Mouse (Mus musculus) neural tube, embryonic 14.5 days (tissue): ENCODE results near the gene Olfr285. TPM values are rescaled to one million over a fixed set of nuclear protein-coding genes. Genes with fewer than 3 reads are reported as not detected.

ENCODE experiments used
- polyA plus RNA-seq: library from polyadenylated mRNA; unstranded; fragments of >200 nt; fragmentation: Nextera tagmentation; extraction: Ambion mirVana; gene quantifications from 2 replicates; pipeline ENCODE4 v1.2.1, GENCODE M21; 2014

Olfr285 gene
- polyA plus RNA-seq, 1 experiment from 2014 or later, result not detected

Other genes starting within 250 kb of the Olfr285 start
- gene Pfkm, start 224.8 kb downstream of the Olfr285 start, polyA plus RNA-seq, result 79.8 and 81.8 TPM in 2 replicates
- gene Senp1, start 223.6 kb downstream of the Olfr285 start, polyA plus RNA-seq, result 22.1 and 25.1 TPM in 2 replicates
- 66.7 and 74.0 TPM in 2 replicates for gene Asb8, start 151.7 kb downstream of the Olfr285 start, polyA plus RNA-seq
- 85.9 and 117 TPM in 2 replicates for gene Ccdc184, start 150.2 kb downstream of the Olfr285 start, polyA plus RNA-seq
- not detected in 2 replicates for gene Olfr288, start 121.8 kb downstream of the Olfr285 start, polyA plus RNA-seq
- not detected in 2 replicates for gene Gm44579, start 96.4 kb downstream of the Olfr285 start, polyA plus RNA-seq
- 0.12 TPM in 1 of 2 replicates, not detected in the other for gene Olfr287, start 96.3 kb downstream of the Olfr285 start, polyA plus RNA-seq
- not detected in 2 replicates for gene Olfr286, start 82.9 kb downstream of the Olfr285 start, polyA plus RNA-seq
- gene H1fnt, start 60.1 kb downstream of the Olfr285 start, polyA plus RNA-seq, result not detected in 2 replicates
- gene Zfp641, start 21.2 kb downstream of the Olfr285 start, polyA plus RNA-seq, result 13.1 and 13.2 TPM in 2 replicates
- gene Olfr284, start 23.6 kb upstream of the Olfr285 start, polyA plus RNA-seq, result not detected in 2 replicates
- gene Olfr283, start 63.6 kb upstream of the Olfr285 start, polyA plus RNA-seq, result not detected in 2 replicates
- not detected in 2 replicates for gene Olfr282, start 113.9 kb upstream of the Olfr285 start, polyA plus RNA-seq
- not detected in 2 replicates for gene Olfr281, start 135.2 kb upstream of the Olfr285 start, polyA plus RNA-seq
- gene OR5BS1P, start 152.5 kb upstream of the Olfr285 start, polyA plus RNA-seq, result not detected in 2 replicates
- gene Lalba, start 165.4 kb upstream of the Olfr285 start, polyA plus RNA-seq, result not detected in 2 replicates
- gene Olfr279, start 175.0 kb upstream of the Olfr285 start, polyA plus RNA-seq, result not detected in 2 replicates
- 99.6 and 105 TPM in 2 replicates for gene Kansl2, start 216.9 kb upstream of the Olfr285 start, polyA plus RNA-seq